Mouse (Mus musculus): Measurements from ENCODE around the gene Iars. TPM values are rescaled to one million over a fixed set of nuclear protein-coding genes. Genes with fewer than 3 reads are reported as not detected.

The Iars gene
- total and polyA plus RNA-seq, 3 experiments = 86.4 to 4,419 (median 178) TPM

DNA sequence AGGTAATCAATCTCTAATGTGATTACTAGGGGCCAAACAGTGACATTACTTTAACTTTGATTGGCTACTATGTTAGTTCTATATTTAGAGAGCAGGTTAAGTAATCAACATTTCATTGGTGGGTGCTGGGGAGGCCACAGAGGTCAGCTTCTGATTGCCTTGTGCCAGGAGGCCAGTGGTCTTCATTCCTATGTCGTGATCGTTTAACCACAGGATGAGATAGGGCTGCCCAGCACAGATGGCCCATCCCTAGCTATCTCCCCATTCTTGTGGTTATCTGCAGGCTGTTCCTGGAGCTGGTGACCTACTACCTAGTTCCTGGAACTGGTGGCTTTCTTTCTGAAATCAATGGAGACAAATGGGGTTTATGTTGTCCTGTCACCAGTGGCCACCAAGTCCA lies 86.1 kb downstream of the Iars start:
- no peaks in the 10 kb centered on the region for H3K27me3 ChIP-seq (ENCODE audit: control insufficient read depth in 1 of 2, insufficient read depth in 2 of 2, low read length in 2 of 2)
- H3K36me3 ChIP-seq (ENCODE audit: control insufficient read depth in 1 of 2, insufficient read depth in 2 of 2, low read length in 2 of 2) = peaks cover 0 to 12% of the 10 kb centered on the region in 2 experiments; a peak in 2 of 4 replicates
- peak overlapping the region; percentile 34 for H3K27ac ChIP-seq (ENCODE audit: control insufficient read depth, low read depth, low read length)
- TF ChIP-seq EP300 (IDR thresholded peaks at IDR 0.05; ENCODE audit: low read depth in 1 of 2, low read length in 2 of 2) (peak; percentile 87 to 93), GATA1 (IDR thresholded peaks at IDR 0.05; ENCODE audit: low read depth, low read length) (peak; percentile 81), TBP (IDR thresholded peaks at IDR 0.05; ENCODE audit: low read depth, low read length) (no peak), BHLHE40 (IDR thresholded peaks at IDR 0.05; ENCODE audit: borderline replicate concordance, low read depth, low read length) (0 out of 2 replicates have a peak, but pooled peaks have one; percentile 27), NRF1 (IDR thresholded peaks at IDR 0.05; ENCODE audit: insufficient read depth, low read depth, low read length, poor library complexity, severe bottlenecking) (no peak), TCF12 (IDR thresholded peaks at IDR 0.05; ENCODE audit: low read depth, low read length) (peak; percentile 75), KAT2A (conservative IDR thresholded peaks at IDR 0.05; ENCODE audit: low read depth, low read length) (no peak), ZMIZ1 (IDR thresholded peaks at IDR 0.05; ENCODE audit: low read depth, low read length) (no peak), SMC3 (IDR thresholded peaks at IDR 0.05; ENCODE audit: low read depth, low read length) (no peak), TAL1 (IDR thresholded peaks at IDR 0.05; ENCODE audit: low read length) (peak; percentile 80), MYC (IDR thresholded peaks at IDR 0.05; ENCODE audit: low read depth, low read length) (no peak), ETS1 (IDR thresholded peaks at IDR 0.05; ENCODE audit: low read depth, low read length) (peak; percentile 75), SIN3A (IDR thresholded peaks at IDR 0.05; ENCODE audit: low read length) (peak; percentile 54; the same call in 1 of the 2 replicates), MYB (IDR thresholded peaks at IDR 0.05; ENCODE audit: low read depth, low read length) (peak; percentile 70), RCOR1 (IDR thresholded peaks at IDR 0.05; ENCODE audit: low read depth, low read length) (peak; percentile 78; the same call in 1 of the 2 replicates)
- no peaks in the 10 kb centered on the region for H3K9me3 ChIP-seq (replicated peaks; ENCODE audit: insufficient read depth, low read length)
- H3K79me2 ChIP-seq (ENCODE audit: control insufficient read depth, insufficient read depth, low read length, poor library complexity) = no peaks in the 10 kb centered on the region
- H3K9ac ChIP-seq (ENCODE audit: control insufficient read depth, low read depth, low read length, poor library complexity, severe bottlenecking) = 0 out of 2 replicates have a peak overlapping the region, but pooled peaks have one; percentile 1
- H3K4me1 ChIP-seq (ENCODE audit: control insufficient read depth in 1 of 2, insufficient read depth in 2 of 2, low read length in 2 of 2) = peaks cover 0 to 26% of the 10 kb centered on the region in 2 experiments; a peak in 3 of 4 replicates
- DNase-seq (ENCODE audit: low read depth, low spot score) = no peak
- H3K4me3 ChIP-seq (ENCODE audit: control insufficient read depth in 1 of 2, insufficient read depth in 1 of 2, low read depth in 2 of 2, low read length in 2 of 2) = no peak overlapping the region

DNA sequence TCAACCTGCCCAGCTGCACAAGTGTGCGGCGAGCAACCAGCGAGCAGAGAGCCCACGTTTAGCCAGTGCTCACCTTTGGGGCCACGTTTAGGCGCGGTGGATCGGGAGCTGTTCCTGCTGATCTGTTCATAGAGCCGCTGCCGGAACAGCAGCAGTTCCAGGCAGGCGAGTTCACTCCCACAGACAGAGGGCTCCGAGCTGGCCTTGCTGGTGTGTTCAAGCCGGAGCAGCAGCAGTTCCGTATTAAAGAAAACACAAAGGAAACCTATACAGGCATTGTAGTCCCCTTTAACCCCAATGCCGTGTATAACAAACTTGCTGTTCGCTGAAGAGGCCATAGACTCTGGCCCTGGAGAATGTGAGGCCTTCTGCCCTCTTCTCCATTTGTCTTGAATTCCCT lies 87.2 kb downstream of the Iars start:
- Histone ChIP-seq H3K27ac (ENCODE audit: control insufficient read depth, low read depth, low read length) (peak overlapping the region; percentile 63), H3K27me3 (ENCODE audit: control insufficient read depth in 1 of 2, insufficient read depth in 2 of 2, low read length in 2 of 2) (no peaks in the 10 kb centered on the region), H3K9ac (ENCODE audit: control insufficient read depth, low read depth, low read length, poor library complexity, severe bottlenecking) (peak overlapping the region; percentile 66), H3K79me2 (ENCODE audit: control insufficient read depth, insufficient read depth, low read length, poor library complexity) (no peaks in the 10 kb centered on the region), H3K9me3 (replicated peaks; ENCODE audit: insufficient read depth, low read length) (no peaks in the 10 kb centered on the region), H3K36me3 (ENCODE audit: control insufficient read depth in 1 of 2, insufficient read depth in 2 of 2, low read length in 2 of 2) (peaks cover 0 to 12% of the 10 kb centered on the region in 2 experiments; a peak in 2 of 4 replicates), H3K4me1 (ENCODE audit: control insufficient read depth in 1 of 2, insufficient read depth in 2 of 2, low read length in 2 of 2) (peaks cover 0 to 26% of the 10 kb centered on the region in 2 experiments; a peak in 3 of 4 replicates), H3K4me3 (ENCODE audit: control insufficient read depth in 1 of 2, insufficient read depth in 1 of 2, low read depth in 2 of 2, low read length in 2 of 2) (peak overlapping the region; percentile 44 to 60)
- TF ChIP-seq MXI1 (IDR thresholded peaks at IDR 0.05; ENCODE audit: low read depth, low read length) (0 out of 2 replicates have a peak, but pooled peaks have one; percentile 19), SIN3A (IDR thresholded peaks at IDR 0.05; ENCODE audit: low read length) (0 out of 2 replicates have a peak, but pooled peaks have one; percentile 1), TCF12 (IDR thresholded peaks at IDR 0.05; ENCODE audit: low read depth, low read length) (no peak)
- peak; percentile 67 for DNase-seq (ENCODE audit: low read depth, low spot score)
